ENCODE assay signal across 35 mouse cellular contexts in the genomic region with DNA sequence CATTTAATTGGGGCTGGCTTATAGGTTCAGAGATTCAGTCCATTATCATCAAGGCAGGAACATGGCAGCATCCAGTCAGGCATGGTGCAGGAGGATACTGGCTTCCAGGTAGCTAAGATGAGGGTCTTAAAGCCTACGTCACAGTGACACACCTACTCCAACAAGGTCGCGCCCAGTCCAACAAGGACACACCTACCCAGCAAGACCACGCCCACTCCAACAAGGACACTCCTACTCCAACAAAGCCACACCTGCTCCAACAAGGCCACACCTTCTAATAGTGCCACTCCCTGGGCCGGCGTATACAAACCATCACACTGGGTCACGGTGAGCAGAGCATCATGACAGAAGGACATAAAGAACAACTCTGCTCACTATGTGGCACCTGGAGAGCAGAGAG.
"Had no signal": no experiment of that assay in that cellular context is flagged by ENCODE, and none has a peak within 500 bp of the region (broad histone marks: within the 10 kb centered on the region; RNA-seq: fewer than 3 reads in every experiment).

No protein-coding gene starts in this region.

- H3K27ac ChIP-seq: heart, embryonic 13.5 days; heart, embryonic 15.5 days; hindbrain, embryonic 10.5 days; hindbrain, embryonic 12.5 days; hindbrain, embryonic 13.5 days; hindbrain, embryonic 14.5 days; hindbrain, embryonic 15.5 days; hindbrain, postnatal 0 days; intestine, embryonic 15.5 days; kidney, embryonic 15.5 days; kidney, postnatal 0 days; layer of hippocampus, adult 2 months; left cerebral cortex, adult 2 months had no signal

- H3K9me3 ChIP-seq: heart, embryonic 12.5 days; heart, embryonic 13.5 days; heart, embryonic 15.5 days; hindbrain, embryonic 10.5 days; hindbrain, embryonic 12.5 days; hindbrain, embryonic 13.5 days; hindbrain, embryonic 15.5 days; intestine, embryonic 15.5 days; kidney, embryonic 15.5 days had no signal

- H3K4me2 ChIP-seq: heart, embryonic 11.5 days; heart, embryonic 12.5 days; heart, embryonic 13.5 days; heart, embryonic 15.5 days; hindbrain, embryonic 12.5 days; hindbrain, embryonic 13.5 days; hindbrain, embryonic 14.5 days; hindbrain, embryonic 15.5 days; intestine, embryonic 15.5 days; kidney, embryonic 15.5 days had no signal

- H3K4me1 ChIP-seq: heart, embryonic 12.5 days; heart, embryonic 13.5 days; heart, embryonic 15.5 days; intestine, embryonic 15.5 days; kidney, embryonic 15.5 days had no signal

- H3K36me3 ChIP-seq: heart, embryonic 12.5 days; heart, embryonic 13.5 days; heart, embryonic 15.5 days; hindbrain, embryonic 10.5 days; hindbrain, embryonic 12.5 days; hindbrain, embryonic 13.5 days; hindbrain, embryonic 15.5 days; intestine, embryonic 15.5 days; kidney, embryonic 15.5 days had no signal

- DNase-seq: heart, postnatal 10 days; heart, postnatal 14 days; heart, postnatal 36 days; heart, postnatal 4 days; kidney, adult 11 months; kidney, adult 18-20 months; kidney, adult 2 months; kidney, adult 8-10 months; kidney, adult 9 months; kidney, postnatal 10 days; kidney, postnatal 14 days; kidney, postnatal 25 days; kidney, postnatal 36 days; kidney, postnatal 4 days; layer of hippocampus, adult 9-11 months; layer of hippocampus, postnatal 36 days had no signal

- H3K27me3 ChIP-seq: hindbrain, embryonic 12.5 days; hindbrain, embryonic 13.5 days; hindbrain, embryonic 15.5 days; intestine, embryonic 15.5 days; kidney, embryonic 15.5 days had no signal

- H3K4me3 ChIP-seq: heart, embryonic 12.5 days; heart, embryonic 13.5 days; heart, embryonic 15.5 days; hindbrain, embryonic 10.5 days; hindbrain, embryonic 12.5 days; hindbrain, embryonic 13.5 days; hindbrain, embryonic 15.5 days; intestine, embryonic 15.5 days; kidney, embryonic 15.5 days; layer of hippocampus, adult 2 months; left cerebral cortex, adult 2 months had no signal

- H3K9ac ChIP-seq: heart, embryonic 12.5 days; heart, embryonic 13.5 days; heart, embryonic 15.5 days; hindbrain, embryonic 12.5 days; hindbrain, embryonic 13.5 days; hindbrain, embryonic 14.5 days; hindbrain, embryonic 15.5 days; intestine, embryonic 15.5 days; kidney, embryonic 15.5 days had no signal

- ATAC-seq: hindbrain, embryonic 16.5 days; hindbrain, postnatal 0 days; inflammation-experienced regulatory T-cells, adult 6 months; intestine, embryonic 15.5 days; intestine, embryonic 16.5 days; intestine, postnatal 0 days had no signal
